16 mouse cellular contexts compared by ENCODE assay signal in genomic region chr1:172301180-172301579, GRCm38 (mm10). TPM values are rescaled to one million over a fixed set of nuclear protein-coding genes. Genes with fewer than 3 reads are reported as not detected.
A peak's percentile ranks its signal among the peaks of the same experiment; 100 is the strongest.
DNase-seq lines count a peak whose midpoint lies in the region; ATAC-seq and TF ChIP-seq lines count a peak whose summit lies in the region.
"Had no signal": no experiment of that assay in that cellular context is flagged by ENCODE, and none has a peak within 500 bp of the region (broad histone marks: within the 10 kb centered on the region; RNA-seq: fewer than 3 reads in every experiment).

No protein-coding gene starts in this region.

- peak overlapping the region; percentile 83 for H3K27ac ChIP-seq in heart, adult 2 months
- no peak overlapping the region; the same call in 1 of the 2 replicates for H3K27ac ChIP-seq in hindbrain, embryonic 14.5 days
- H3K27ac ChIP-seq in midbrain, embryonic 15.5 days: no peak overlapping the region

- H3K36me3 ChIP-seq in heart, adult 2 months (ENCODE audit: control insufficient read depth, insufficient read depth, low read length): no peaks in the 10 kb centered on the region
- H3K36me3 ChIP-seq in hindbrain, embryonic 14.5 days (replicated peaks; ENCODE audit: control insufficient read depth, insufficient read depth): no peaks in the 10 kb centered on the region
- no peaks in the 10 kb centered on the region for H3K36me3 ChIP-seq in midbrain, embryonic 15.5 days (replicated peaks)

- TF ChIP-seq CTCF in heart, adult 2 months (IDR thresholded peaks at IDR 0.05): no peak
- no peak for TF ChIP-seq CTCF in brain, embryonic 14.5 days (IDR thresholded peaks at IDR 0.05; ENCODE audit: borderline replicate concordance, extremely low read depth, insufficient read depth, insufficient read length)

- H3K4me3 ChIP-seq in heart, adult 2 months: no peak overlapping the region
- no peak overlapping the region for H3K4me3 ChIP-seq in hindbrain, embryonic 14.5 days (replicated peaks; ENCODE audit: low read length)
- H3K4me3 ChIP-seq in midbrain, embryonic 15.5 days: no peak overlapping the region

- WGBS in heart, adult 2 months: 66% methylated on average over 12 of the region's 12 CpGs
- WGBS in hindbrain, embryonic 14.5 days: 24% methylated on average over 12 of the region's 12 CpGs
- WGBS in midbrain, embryonic 15.5 days: 32% methylated on average over 12 of the region's 12 CpGs

- no peak for TF ChIP-seq EP300 in heart, adult 2 months (IDR thresholded peaks at IDR 0.05; ENCODE audit: insufficient read depth, low read depth, low read length)

- no peak overlapping the region for H3K4me2 ChIP-seq in hindbrain, embryonic 14.5 days (replicated peaks)
- H3K4me2 ChIP-seq in midbrain, embryonic 15.5 days: no peak overlapping the region

- H3K9ac ChIP-seq in heart, adult 2 months (ENCODE audit: low read depth, low read length): no peak overlapping the region
- H3K9ac ChIP-seq in hindbrain, embryonic 14.5 days: no peak overlapping the region
- H3K9ac ChIP-seq in midbrain, embryonic 15.5 days: no peak overlapping the region

- DNase-seq in heart, adult 2 months: peak in 1 of 2 experiments; percentile 36
- no peak for DNase-seq in heart, postnatal 36 days
- DNase-seq in brain, embryonic 14.5 days (ENCODE audit: low read depth): peak; percentile 73
- no peak for DNase-seq in hindbrain, embryonic 14.5 days (ENCODE audit: low spot score)
- DNase-seq in lung, postnatal 25 days (ENCODE audit: low spot score): no peak
- DNase-seq in adrenal gland, postnatal 14 days: no peak
- DNase-seq in thymus, adult 18-20 months: no peak
- DNase-seq: cerebellum, adult 11 months had no signal

- no peak for TF ChIP-seq POLR2A in heart, adult 2 months (IDR thresholded peaks at IDR 0.05; ENCODE audit: insufficient read depth, low read depth, low read length)
- no peak for TF ChIP-seq POLR2A in brain, embryonic 14.5 days (IDR thresholded peaks at IDR 0.05; ENCODE audit: borderline replicate concordance, extremely low read depth, insufficient read depth, insufficient read length, poor library complexity, severe bottlenecking)

- H3K27me3 ChIP-seq in heart, adult 2 months (ENCODE audit: control insufficient read depth, insufficient read depth, low read length): no peaks in the 10 kb centered on the region
- no peaks in the 10 kb centered on the region; the same call in 1 of the 2 replicates for H3K27me3 ChIP-seq in hindbrain, embryonic 14.5 days (ENCODE audit: control insufficient read depth, insufficient read depth, low read length)
- H3K27me3 ChIP-seq in midbrain, embryonic 15.5 days (replicated peaks): no peaks in the 10 kb centered on the region

- intact Hi-C loops in heart, adult 2 months (cut with DNase I): no loop called here
- intact Hi-C loops in heart, postnatal 36 days (cut with DNase I): loop anchor here (5.0 kb wide), 1 partner anchor 54 kb away; no protein-coding TSS in a partner anchor

- H3K79me2 ChIP-seq in heart, adult 2 months (replicated peaks; ENCODE audit: control insufficient read depth, insufficient read depth, low read length): no peaks in the 10 kb centered on the region

- H3K4me1 ChIP-seq in heart, adult 2 months (ENCODE audit: control insufficient read depth, insufficient read depth, low read length): peaks cover 9% of the 10 kb centered on the region
- H3K4me1 ChIP-seq in hindbrain, embryonic 14.5 days (replicated peaks; ENCODE audit: control insufficient read depth, insufficient read depth, low read length): peaks cover 22% of the 10 kb centered on the region
- peaks cover 14% of the 10 kb centered on the region for H3K4me1 ChIP-seq in midbrain, embryonic 15.5 days

- peak; percentile 54; the same call in 1 of the 2 replicates for ATAC-seq in hindbrain, embryonic 14.5 days (ENCODE audit: low FRiP score)
- peak; percentile 46; the same call in 1 of the 2 replicates for ATAC-seq in midbrain, embryonic 15.5 days (replicated peaks)
- ATAC-seq: activated CD4-positive, CD25-positive, alpha-beta regulatory T cell, adult 4 months; lung, postnatal 0 days had no signal

- H3K9me3 ChIP-seq in hindbrain, embryonic 14.5 days (ENCODE audit: control insufficient read depth, low read length): no peaks in the 10 kb centered on the region
- H3K9me3 ChIP-seq in midbrain, embryonic 15.5 days: no peaks in the 10 kb centered on the region

RNA-seq across cellular contexts. Expression of gene Atp1a2, which starts 3.3 kb away (rescaled TPM):
- 100 to 1,000 TPM; 462 to 588 TPM for total RNA-seq in heart, adult 2 months (2021)
- polyA plus RNA-seq in heart, adult 2 months (2012; rRNA removed): 319 and 349 TPM in 2 replicates
- 100 to 1,000 TPM; 604 to 624 TPM for total RNA-seq in heart, postnatal 36 days (2021)
- polyA plus RNA-seq in brain, embryonic 14.5 days (2012; rRNA removed): 51.5 and 82.9 TPM in 2 replicates
- 27.9 and 29.5 TPM in 2 replicates for polyA plus RNA-seq in hindbrain, embryonic 14.5 days (2014; fragmentation: Nextera tagmentation; extraction: Ambion mirVana)
- polyA plus RNA-seq in midbrain, embryonic 15.5 days (2015; fragmentation: Nextera tagmentation; extraction: Ambion mirVana): 56.5 and 63.1 TPM in 2 replicates
- total RNA-seq in adrenal gland, postnatal 14 days (2021): 315 and 342 TPM in 2 replicates
- total RNA-seq: neutrophil, adult 5-6 weeks had no signal

RNA-seq across cellular contexts. Expression of gene Kcnj9, which starts 27.9 kb away (rescaled TPM):
- not detected for total RNA-seq in heart, adult 2 months (2021)
- 0.04 and 0.06 TPM in 2 replicates for polyA plus RNA-seq in heart, adult 2 months (2012; rRNA removed)
- total RNA-seq in heart, postnatal 36 days (2021): not detected
- polyA plus RNA-seq in brain, embryonic 14.5 days (2012; rRNA removed): 6.9 and 8.0 TPM in 2 replicates
- 1.7 and 2.1 TPM in 2 replicates for polyA plus RNA-seq in hindbrain, embryonic 14.5 days (2014; fragmentation: Nextera tagmentation; extraction: Ambion mirVana)
- polyA plus RNA-seq in midbrain, embryonic 15.5 days (2015; fragmentation: Nextera tagmentation; extraction: Ambion mirVana): 5.6 and 5.9 TPM in 2 replicates
- total RNA-seq in adrenal gland, postnatal 14 days (2021): 0.07 and 0.30 TPM in 2 replicates
- total RNA-seq: heart, adult 8-10 months; neutrophil, adult 5-6 weeks had no signal
- polyA plus RNA-seq: kidney, embryonic 16.5 days; lung, postnatal 0 days; small intestine, adult 2 months had no signal

RNA-seq across cellular contexts. Expression of gene Igsf8, which starts 39.7 kb away (rescaled TPM):
- 10 to 100 TPM; 10.9 to 13.5 TPM for total RNA-seq in heart, adult 2 months (2021)
- polyA plus RNA-seq in heart, adult 2 months (2012; rRNA removed): 25.9 and 39.9 TPM in 2 replicates
- 10 to 100 TPM; 10.9 to 12.4 TPM for total RNA-seq in heart, postnatal 36 days (2021)
- polyA plus RNA-seq in brain, embryonic 14.5 days (2012; rRNA removed): 110 and 207 TPM in 2 replicates
- 64.7 and 69.0 TPM in 2 replicates for polyA plus RNA-seq in hindbrain, embryonic 14.5 days (2014; fragmentation: Nextera tagmentation; extraction: Ambion mirVana)
- 66.2 and 77.2 TPM in 2 replicates for polyA plus RNA-seq in midbrain, embryonic 15.5 days (2015; fragmentation: Nextera tagmentation; extraction: Ambion mirVana)
- 23.9 and 26.1 TPM in 2 replicates for total RNA-seq in adrenal gland, postnatal 14 days (2021)

RNA-seq across cellular contexts. Expression of gene Kcnj10, which starts 39.8 kb away (rescaled TPM):
- under 1 TPM; 0.07 to 0.08 TPM for total RNA-seq in heart, adult 2 months (2021)
- polyA plus RNA-seq in heart, adult 2 months (2012; rRNA removed): 0.26 and 0.27 TPM in 2 replicates
- under 1 TPM; 0.05 to 0.11 TPM for total RNA-seq in heart, postnatal 36 days (2021)
- 3.2 and 5.9 TPM in 2 replicates for polyA plus RNA-seq in brain, embryonic 14.5 days (2012; rRNA removed)
- 2.8 and 3.5 TPM in 2 replicates for polyA plus RNA-seq in hindbrain, embryonic 14.5 days (2014; fragmentation: Nextera tagmentation; extraction: Ambion mirVana)
- 1.8 TPM in 2 replicates for polyA plus RNA-seq in midbrain, embryonic 15.5 days (2015; fragmentation: Nextera tagmentation; extraction: Ambion mirVana)
- total RNA-seq in adrenal gland, postnatal 14 days (2021): 0.70 and 0.79 TPM in 2 replicates
- total RNA-seq: neutrophil, adult 5-6 weeks had no signal

RNA-seq across cellular contexts. Expression of gene Atp1a4, which starts 43.0 kb away (rescaled TPM):
- not detected for total RNA-seq in heart, adult 2 months (2021)
- polyA plus RNA-seq in heart, adult 2 months (2012; rRNA removed): 0.10 and 0.35 TPM in 2 replicates
- total RNA-seq in heart, postnatal 36 days (2021): not detected
- 0.05 and 0.08 TPM in 2 replicates for polyA plus RNA-seq in brain, embryonic 14.5 days (2012; rRNA removed)
- 0.15 TPM in 1 of 2 replicates, not detected in the other for polyA plus RNA-seq in hindbrain, embryonic 14.5 days (2014; fragmentation: Nextera tagmentation; extraction: Ambion mirVana)
- polyA plus RNA-seq in midbrain, embryonic 15.5 days (2015; fragmentation: Nextera tagmentation; extraction: Ambion mirVana): 0.05 TPM in 1 of 2 replicates, not detected in the other
- total RNA-seq in adrenal gland, postnatal 14 days (2021): 0.22 and 0.41 TPM in 2 replicates
- total RNA-seq: heart, adult 8-10 months; left cerebral cortex, postnatal 14 days; neutrophil, adult 5-6 weeks had no signal
- polyA plus RNA-seq: activated CD4-positive, CD25-positive, alpha-beta regulatory T cell, adult 4 months; kidney, embryonic 16.5 days; small intestine, adult 2 months had no signal
